Mouse (Mus musculus) spleen, postnatal 4 days (tissue): ENCODE data around the gene Pip5kl1.

Source experiments
- DNase-seq, 2 experiments: peaks; one replicate each; pipeline ENCODE4 v3.0.0; 2022; ENCODE audit warnings: low spot score in 2 of 2

Pip5kl1 gene

GRCm38 (mm10) chr2:32574497-32574896 is at the start of gene Pip5kl1:
Gene Pip5kl1 (plus strand): TSS chr2:32574797.
- DNase-seq = no peak

- no peak for DNase-seq
These were observed 48.8 kb upstream of the Pip5kl1 start for GRCm38 (mm10) chr2:32525816-32526215.

- no peak for DNase-seq
These were observed 47.1 kb upstream of the Pip5kl1 start for GRCm38 (mm10) chr2:32527468-32527966.

- DNase-seq = no peak
These were observed 46.3 kb upstream of the Pip5kl1 start for GRCm38 (mm10) chr2:32528326-32528725.

GRCm38 (mm10) chr2:32530479-32530878 is 44.1 kb upstream of the Pip5kl1 start:
- DNase-seq = no peak

- DNase-seq = no peak
These were observed 41.4 kb upstream of the Pip5kl1 start for GRCm38 (mm10) chr2:32533163-32533562.

GRCm38 (mm10) chr2:32534061-32534732 is 40.4 kb upstream of the Pip5kl1 start:
- no peak for DNase-seq

- peak; percentile 98 to 99 for DNase-seq
These were observed 39.7 kb upstream of the Pip5kl1 start, which contains the start of gene Fam102a for GRCm38 (mm10) chr2:32534733-32535471. Gene Fam102a (plus strand): TSS chr2:32535332.

- DNase-seq = peak; percentile 60 to 86
These were observed 39.1 kb upstream of the Pip5kl1 start for GRCm38 (mm10) chr2:32535501-32535991.

- peak in 1 of 2 experiments; percentile 70 for DNase-seq
These were observed 38.4 kb upstream of the Pip5kl1 start for GRCm38 (mm10) chr2:32536086-32536633.

DNA sequence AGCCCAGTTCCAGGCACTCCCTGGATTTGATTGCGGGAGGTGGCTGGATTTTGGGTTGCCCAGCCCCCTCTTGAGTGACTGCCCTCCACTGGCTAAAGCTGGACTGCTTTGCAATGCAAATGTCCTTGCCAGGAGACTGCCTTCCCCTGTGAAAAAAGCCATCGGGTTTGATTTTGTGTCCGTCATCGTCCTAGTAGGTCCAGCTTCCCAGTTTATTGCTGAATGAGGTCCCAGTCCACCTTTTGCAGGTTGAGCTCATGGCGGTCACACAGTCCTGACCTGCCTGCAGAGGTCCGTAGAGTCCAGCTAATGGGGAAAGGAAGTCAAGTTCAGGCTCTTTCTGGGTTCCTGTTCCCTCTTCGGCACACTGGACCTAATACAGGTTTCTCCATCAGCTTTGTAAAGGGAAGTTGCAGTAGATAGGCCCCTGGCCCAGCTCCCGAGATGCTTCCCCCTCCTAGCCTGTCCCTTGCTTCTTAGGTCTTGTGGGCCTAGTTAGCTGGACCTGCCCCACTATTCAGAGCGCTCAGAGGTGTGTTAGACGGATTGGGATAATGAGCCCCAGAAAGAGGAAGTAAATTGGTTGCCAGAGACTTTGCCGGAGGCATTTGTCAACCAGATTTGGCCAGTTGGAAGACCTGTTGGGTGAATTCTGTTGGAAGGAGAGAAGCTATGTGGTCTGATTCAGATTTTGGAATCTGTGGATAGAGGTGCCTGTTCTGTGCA is 37.8 kb upstream of the Pip5kl1 start:
- DNase-seq = peak; percentile 30 to 67

DNA sequence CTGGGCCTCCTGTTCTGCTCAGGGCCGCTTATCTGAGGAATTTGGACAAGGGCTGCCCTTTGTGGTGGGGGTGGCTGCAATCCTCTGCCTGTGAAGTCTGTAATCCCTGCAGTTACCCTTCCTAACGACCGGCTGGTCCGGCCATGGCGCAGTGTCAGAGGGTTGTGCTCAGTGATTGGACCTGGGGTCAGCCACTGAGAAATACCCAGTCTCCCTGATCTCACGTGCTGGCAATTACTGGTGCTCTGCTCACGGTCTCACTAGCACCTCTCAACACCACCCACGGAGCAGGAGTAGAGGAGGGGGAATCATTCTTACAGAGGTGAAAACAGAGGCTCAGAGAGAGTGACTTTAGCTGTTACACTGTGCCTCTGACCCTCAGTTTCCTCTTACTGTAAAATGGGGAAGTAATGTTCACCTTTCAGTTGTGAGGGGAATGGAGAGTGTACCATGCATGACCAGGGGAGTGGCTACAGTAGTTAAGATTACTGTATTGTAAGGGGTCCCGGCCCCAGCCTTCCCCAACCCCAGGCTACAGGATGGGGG is 37.2 kb upstream of the Pip5kl1 start:
- no peak for DNase-seq

DNA sequence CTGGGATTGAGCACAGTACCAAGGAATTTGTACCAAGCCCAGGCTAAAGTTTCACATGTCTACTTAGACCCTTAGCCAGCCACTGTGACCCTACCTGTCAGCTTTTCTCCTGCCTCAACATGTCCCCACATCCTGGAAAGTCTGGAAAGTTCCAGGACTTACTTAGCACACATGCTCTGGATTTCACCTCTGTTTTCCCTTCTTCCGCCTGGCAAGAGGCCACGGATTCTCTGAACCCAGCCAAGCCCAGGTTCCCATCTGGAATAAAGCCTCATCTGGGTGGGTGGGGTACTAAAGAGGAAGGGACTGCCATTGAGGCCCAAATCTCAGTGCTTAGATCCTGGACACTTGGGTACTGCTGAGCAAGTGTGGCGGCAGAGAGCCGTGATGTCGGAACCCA is 36.7 kb upstream of the Pip5kl1 start:
- DNase-seq = no peak

DNA sequence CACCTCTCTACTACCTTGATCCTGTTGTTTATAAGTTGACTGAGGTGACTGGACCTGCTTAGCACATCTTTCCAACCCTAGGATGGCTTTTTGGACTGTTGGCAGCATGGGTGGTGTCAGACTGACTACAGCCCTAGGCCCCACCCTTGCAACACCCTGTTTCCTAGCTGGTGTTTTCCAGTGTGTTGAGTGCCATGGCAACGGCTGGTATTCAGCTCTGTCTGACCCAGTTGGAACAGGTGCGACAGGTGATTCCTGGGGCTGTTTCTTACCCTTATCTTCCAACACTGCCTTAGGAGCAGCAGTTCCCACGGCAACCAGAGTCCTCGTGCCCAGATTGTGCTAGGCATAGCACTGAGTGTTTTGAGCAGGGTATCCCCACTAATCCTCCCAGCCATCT is 36.1 kb upstream of the Pip5kl1 start:
- no peak for DNase-seq

- no peak for DNase-seq
These were observed 35.1 kb upstream of the Pip5kl1 start for GRCm38 (mm10) chr2:32539452-32539981.

- no peak for DNase-seq
These were observed 33.2 kb upstream of the Pip5kl1 start for GRCm38 (mm10) chr2:32541333-32541908.

- no peak for DNase-seq
These were observed 32.5 kb upstream of the Pip5kl1 start for GRCm38 (mm10) chr2:32541986-32542573.

- DNase-seq = no peak
These were observed 31.6 kb upstream of the Pip5kl1 start for GRCm38 (mm10) chr2:32543031-32543449.

GRCm38 (mm10) chr2:32546951-32547350 is 27.6 kb upstream of the Pip5kl1 start:
- no peak for DNase-seq

- no peak for DNase-seq
These were observed 27.2 kb upstream of the Pip5kl1 start for GRCm38 (mm10) chr2:32547380-32547779.
